Mouse (Mus musculus) intestine, postnatal 0 days (tissue): Measurements from ENCODE around the gene Tm4sf20. TPM values are rescaled to one million over a fixed set of nuclear protein-coding genes. Genes with fewer than 3 reads are reported as not detected.
A peak's percentile ranks its signal among the peaks of the same experiment; 100 is the strongest.

Experiments
- ATAC-seq: fragments of 200-750 bp; cut with Nextera tagmentation; 2 replicates; pipeline ENCODE4 v1.8.0; 2017; ENCODE audit warnings: mild to moderate bottlenecking, moderate TSS enrichment, moderate library complexity
- H3K27ac ChIP-seq: fragments of 300-500 bp; sonication (generic); 2 replicates; pipeline ENCODE4 v1.5.1; 2014; ENCODE audit warnings: mild to moderate bottlenecking, low read depth, low read length, moderate library complexity
- H3K27me3 ChIP-seq: fragments of 300-500 bp; sonication (generic); replicated peaks from 2 replicates; pipeline ENCODE4 v1.6.1; 2014; ENCODE audit warnings: low read length, mixed read lengths; ENCODE audit not compliant: control insufficient read depth, insufficient read depth
- H3K36me3 ChIP-seq: fragments of 300-500 bp; sonication (generic); 2 replicates; pipeline ENCODE4 v1.6.1; 2014; ENCODE audit warnings: mild to moderate bottlenecking, moderate library complexity; ENCODE audit not compliant: control insufficient read depth, insufficient read depth
- H3K4me1 ChIP-seq: fragments of 300-500 bp; sonication (generic); replicated peaks from 2 replicates; pipeline ENCODE4 v1.6.1; 2014; ENCODE audit warnings: antibody characterized with exemption, low read length, mixed read lengths; ENCODE audit not compliant: control insufficient read depth, insufficient read depth
- H3K4me2 ChIP-seq: fragments of 300-500 bp; sonication (generic); replicated peaks from 2 replicates; pipeline ENCODE4 v1.6.1; 2014; ENCODE audit warnings: low read depth, mild to moderate bottlenecking, moderate library complexity
- H3K4me3 ChIP-seq: fragments of 300-500 bp; sonication (generic); 2 replicates; pipeline ENCODE4 v1.5.1; 2014; ENCODE audit warnings: low read depth, low read length
- H3K9ac ChIP-seq: fragments of 300-500 bp; sonication (generic); 2 replicates; pipeline ENCODE4 v1.6.1; 2014; ENCODE audit warnings: mild to moderate bottlenecking, low read depth, low read length
- H3K9me3 ChIP-seq: fragments of 300-500 bp; sonication (generic); 2 replicates; pipeline ENCODE4 v1.6.1; 2016; ENCODE audit warnings: mixed run types; ENCODE audit not compliant: control insufficient read depth
- CTCF ChIP-seq: sonication (generic); IDR thresholded peaks from 2 replicates; pipeline ENCODE4 v1.5.1; 2016; ENCODE audit warnings: low read depth, mild to moderate bottlenecking, control low read depth, antibody characterized with exemption, moderate library complexity
- WGBS: fragments of 180-500 bp; shearing (Covaris S2); extraction: QIAGEN DNeasy Blood & Tissue Kit; methylation state at CpG from one replicate; pipeline ENCODE4 v1.1.7; 2014; 5-methylcytosine and 5-hydroxymethylcytosine counted together
- polyA plus RNA-seq: library from polyadenylated mRNA; unstranded; fragments of >200 nt; fragmentation: Nextera tagmentation; extraction: Ambion mirVana; gene quantifications from 2 replicates; pipeline ENCODE4 v1.2.1, GENCODE M21; 2015

Tm4sf20 gene
- polyA plus RNA-seq, 1 experiment from 2014 or later: 760 TPM

DNA sequence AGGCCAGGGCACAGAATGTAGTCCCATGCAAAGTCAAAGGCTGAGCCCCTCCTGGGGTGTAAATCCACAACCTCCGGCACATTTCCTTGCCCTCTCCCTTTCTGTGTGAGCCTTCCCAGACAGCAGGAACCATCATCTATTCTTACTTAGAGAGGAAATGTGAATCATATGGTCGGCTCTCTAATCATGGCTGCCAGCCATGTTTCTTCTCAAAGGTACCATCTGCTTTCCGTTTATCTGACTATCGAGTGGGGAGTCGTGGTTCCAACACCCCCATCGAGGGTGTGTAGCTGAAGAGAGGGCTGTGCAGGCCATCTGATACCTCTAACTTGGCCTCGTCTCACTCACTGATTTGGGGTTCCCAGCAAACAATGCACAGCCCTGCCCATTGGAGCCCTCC is 19.8 kb upstream of the Tm4sf20 start:
- Histone ChIP-seq H3K27me3 (no peaks in the 10 kb centered on the region), H3K4me3 (no peak overlapping the region), H3K27ac (no peak overlapping the region), H3K9me3 (no peaks in the 10 kb centered on the region), H3K4me1 (no peaks in the 10 kb centered on the region), H3K4me2 (no peak overlapping the region), H3K36me3 (no peaks in the 10 kb centered on the region), H3K9ac (no peak overlapping the region)
- 62% methylated on average over 7 of the region's 7 CpGs for WGBS
- no peak for TF ChIP-seq CTCF
- no peak for ATAC-seq

DNA sequence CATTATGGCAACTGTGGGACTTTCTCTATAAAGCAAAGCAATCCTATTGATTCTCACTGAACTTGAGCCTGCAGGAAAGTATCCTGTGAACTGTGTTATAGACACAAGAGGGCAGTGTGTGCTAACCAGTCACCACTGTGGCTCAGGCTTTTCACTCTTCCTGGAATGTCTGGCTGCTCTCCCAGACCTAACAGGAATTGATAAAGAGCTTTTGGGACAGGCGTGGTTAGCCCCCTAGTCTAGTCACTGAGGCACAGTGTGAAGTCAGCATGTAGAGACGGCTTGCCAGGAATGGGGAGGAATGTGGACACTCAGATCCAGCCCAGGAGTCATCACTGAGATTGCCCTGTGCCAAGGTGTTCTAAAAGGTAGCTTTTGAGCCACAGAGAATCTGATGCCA is 19.2 kb upstream of the Tm4sf20 start:
- H3K4me2 ChIP-seq: no peak overlapping the region
- no peak overlapping the region for H3K4me3 ChIP-seq
- H3K9ac ChIP-seq: no peak overlapping the region
- no peaks in the 10 kb centered on the region for H3K27me3 ChIP-seq
- H3K36me3 ChIP-seq: no peaks in the 10 kb centered on the region
- WGBS: 3% methylated on average over 2 of the region's 2 CpGs
- H3K9me3 ChIP-seq: no peaks in the 10 kb centered on the region
- no peaks in the 10 kb centered on the region for H3K4me1 ChIP-seq
- peak; percentile 53 for ATAC-seq
- H3K27ac ChIP-seq: no peak overlapping the region
- TF ChIP-seq CTCF: peak; percentile 96

DNA sequence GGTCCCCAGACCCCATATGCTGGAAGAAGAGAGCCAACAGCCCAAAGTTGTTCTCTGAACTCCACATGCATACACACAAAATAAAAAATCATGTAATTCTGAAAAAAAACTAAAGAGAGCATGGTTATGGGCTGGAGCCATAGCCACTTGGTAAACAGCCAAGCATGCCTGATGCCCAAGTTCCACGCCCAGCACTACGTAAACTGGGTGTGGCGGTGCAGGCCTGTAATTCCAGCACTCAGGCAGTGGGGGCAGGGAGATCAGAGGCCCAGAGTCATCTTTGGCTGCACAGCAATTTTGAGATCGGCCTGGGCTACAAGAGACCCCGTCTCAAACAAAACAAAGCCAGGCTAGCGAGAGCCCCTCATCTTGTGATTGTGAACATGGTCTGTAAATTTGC is 17.3 kb upstream of the Tm4sf20 start:
- peak overlapping the region; percentile 82; the same call in 1 of the 2 replicates for H3K27ac ChIP-seq
- peak; percentile 64 for ATAC-seq
- TF ChIP-seq CTCF: peak; percentile 32

DNA sequence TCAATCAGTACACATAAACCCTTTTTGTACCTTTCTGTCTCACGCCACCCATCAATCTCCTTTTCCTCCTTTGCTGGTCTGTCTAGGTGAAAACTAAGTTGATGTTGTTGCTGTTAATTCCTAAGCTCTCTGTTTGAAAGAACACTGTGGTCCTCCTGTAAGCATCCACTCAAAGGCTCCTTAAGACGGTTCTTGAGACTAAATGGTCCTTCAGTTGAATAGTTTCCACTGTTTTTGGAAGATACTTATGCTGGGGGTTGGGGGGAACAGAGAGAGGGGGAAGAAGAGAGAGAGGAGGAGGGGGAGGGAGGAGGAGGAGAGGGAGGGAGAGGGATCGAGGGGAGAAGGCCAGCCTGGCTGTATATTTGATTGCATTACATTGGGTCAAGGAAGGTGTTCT is 15.3 kb upstream of the Tm4sf20 start:
- no peak overlapping the region for H3K9ac ChIP-seq
- no peak overlapping the region for H3K4me2 ChIP-seq
- H3K27ac ChIP-seq: no peak overlapping the region
- no peaks in the 10 kb centered on the region for H3K36me3 ChIP-seq
- no peak for TF ChIP-seq CTCF
- WGBS: 80% methylated on average over 3 of the region's 3 CpGs
- H3K9me3 ChIP-seq: no peaks in the 10 kb centered on the region
- ATAC-seq: no peak
- H3K27me3 ChIP-seq: no peaks in the 10 kb centered on the region
- no peaks in the 10 kb centered on the region; the same call in 1 of the 2 replicates for H3K4me1 ChIP-seq
- H3K4me3 ChIP-seq: no peak overlapping the region

More for the DNA sequence above, 17.3 kb upstream of the Tm4sf20 start:
- Histone ChIP-seq H3K4me3 (no peak overlapping the region), H3K27me3 (no peaks in the 10 kb centered on the region), H3K4me2 (no peak overlapping the region), H3K9ac (no peak overlapping the region), H3K4me1 (no peaks in the 10 kb centered on the region; the same call in 1 of the 2 replicates), H3K9me3 (no peaks in the 10 kb centered on the region), H3K36me3 (no peaks in the 10 kb centered on the region)
- 44% methylated on average over 6 of the region's 6 CpGs for WGBS

DNA sequence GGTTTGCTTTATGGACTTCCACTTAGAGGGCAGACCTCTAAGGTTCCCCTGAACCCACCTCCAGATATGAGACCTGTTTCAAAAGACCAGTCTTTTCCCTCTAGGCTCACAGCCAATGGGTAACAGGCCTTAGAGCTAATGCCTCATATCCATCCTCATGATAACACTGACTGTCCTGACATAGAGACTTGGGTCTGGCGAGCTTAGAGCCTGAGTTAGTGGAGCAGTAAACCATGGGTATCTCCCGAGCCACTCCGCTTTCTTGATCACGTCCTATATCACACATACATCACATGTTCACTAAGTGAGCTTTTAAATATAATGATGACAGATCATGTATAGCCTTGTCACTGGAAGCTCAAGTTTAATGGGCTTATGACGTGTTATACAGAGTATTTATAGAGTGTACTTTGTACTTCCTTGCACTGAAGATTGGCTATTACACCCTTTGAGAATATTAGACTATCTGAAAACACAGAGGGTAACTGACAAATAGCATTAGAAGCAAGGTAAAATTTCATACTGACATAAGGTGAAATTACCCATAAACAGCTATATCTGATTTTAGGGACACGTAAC is 11.2 kb upstream of the Tm4sf20 start:
- H3K27ac ChIP-seq: peak overlapping the region; percentile 71
- peak; percentile 84 for ATAC-seq
- no peaks in the 10 kb centered on the region; the same call in 1 of the 2 replicates for H3K4me1 ChIP-seq

DNA sequence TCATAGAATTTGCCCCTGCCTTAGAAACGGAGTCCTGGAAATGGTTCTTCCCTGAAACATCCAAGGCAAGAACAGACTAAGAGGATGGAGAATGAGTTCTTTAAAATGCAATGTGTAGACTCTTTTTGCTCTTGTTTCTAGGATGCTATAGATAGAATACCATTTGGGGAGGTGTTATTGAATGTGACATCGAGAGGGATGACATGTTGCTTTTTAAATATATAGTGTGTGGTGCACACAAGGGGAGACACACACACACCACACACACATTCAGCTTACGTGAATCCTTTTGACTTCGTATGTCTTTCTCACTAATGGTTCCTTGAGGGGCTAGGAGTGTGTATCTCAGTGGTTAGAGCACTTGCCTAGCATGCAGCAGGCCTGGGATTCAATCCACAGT is 7.0 kb upstream of the Tm4sf20 start:
- no peak overlapping the region for H3K27ac ChIP-seq
- H3K27me3 ChIP-seq: no peaks in the 10 kb centered on the region
- no peaks in the 10 kb centered on the region for H3K36me3 ChIP-seq
- H3K4me2 ChIP-seq: no peak overlapping the region
- H3K9me3 ChIP-seq: no peaks in the 10 kb centered on the region
- ATAC-seq: no peak
- TF ChIP-seq CTCF: no peak
- no peak overlapping the region for H3K9ac ChIP-seq
- WGBS: 95% methylated on average over 4 of the region's 4 CpGs
- no peaks in the 10 kb centered on the region; the same call in 1 of the 2 replicates for H3K4me1 ChIP-seq
- H3K4me3 ChIP-seq: no peak overlapping the region

More for the DNA sequence above, 11.2 kb upstream of the Tm4sf20 start:
- no peaks in the 10 kb centered on the region for H3K27me3 ChIP-seq
- H3K9me3 ChIP-seq: no peaks in the 10 kb centered on the region
- 45% methylated on average over 6 of the region's 6 CpGs for WGBS
- no peak overlapping the region for H3K4me3 ChIP-seq
- H3K9ac ChIP-seq: no peak overlapping the region
- no peak overlapping the region for H3K4me2 ChIP-seq
- no peak for TF ChIP-seq CTCF
- H3K36me3 ChIP-seq: no peaks in the 10 kb centered on the region
